Mouse (Mus musculus) erythroblast, embryonic 14.5 days (primary cell): ENCODE measurements around the gene Pax8.

Source experiments
- GATA1 ChIP-seq: IDR thresholded peaks from 2 replicates; pipeline ENCODE4 v1.6.1; 2012; ENCODE audit warnings: low read length, inconsistent platforms, mixed read lengths
- TAL1 ChIP-seq: IDR thresholded peaks from 3 replicates; pipeline ENCODE4 v1.6.1; 2012; ENCODE audit warnings: low read length, inconsistent platforms, mixed read lengths

DNA sequence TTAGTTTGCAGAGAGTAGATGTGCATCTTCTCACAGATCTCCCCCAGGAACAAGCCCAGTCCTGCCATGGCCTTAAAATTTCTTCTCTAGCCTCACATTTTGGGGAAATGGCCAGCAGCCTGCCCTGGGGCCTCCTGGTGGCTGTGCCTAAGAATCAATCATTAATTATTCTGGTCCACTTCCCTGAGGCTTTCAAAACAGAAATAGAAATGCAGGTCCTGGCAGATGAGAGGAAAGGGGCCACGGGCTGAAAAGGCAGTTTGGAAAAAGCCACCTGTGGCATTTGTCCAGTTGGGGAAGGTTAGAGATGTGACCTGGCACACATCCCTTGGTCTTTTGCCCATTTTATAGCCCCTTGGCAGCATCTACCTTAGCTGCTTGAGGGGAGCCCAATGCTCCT is 3.8 kb upstream of the Pax8 start:
- no peak for TF ChIP-seq GATA1
- no peak for TF ChIP-seq TAL1
